Mouse (Mus musculus) megakaryocyte, embryonic 14.5 days (primary cell): ENCODE measurements around the gene Gm5447.

Experiments used
- FLI1 ChIP-seq: IDR thresholded peaks from 2 replicates; pipeline ENCODE4 v1.6.1; 2012; ENCODE audit warnings: low read length, inconsistent platforms, mixed read lengths
- GATA1 ChIP-seq: IDR thresholded peaks from 3 replicates; pipeline ENCODE4 v1.6.1; 2012; ENCODE audit warnings: mixed read lengths, low read length, inconsistent platforms, borderline replicate concordance

- TF ChIP-seq GATA1 (no peak), FLI1 (no peak)
Observed at GRCm38 (mm10) chr13:30985275-30985597, 11.2 kb downstream of the Gm5447 start.
